Mouse (Mus musculus) adrenal gland, adult 8-10 months (tissue): ENCODE measurements at regions not wholly inside any gene's neighbourhood (a gene's known extent, or its start where the extent isn't known, plus 50 kb on each side); places are given as distances from the start of the nearest gene placed in this dataset.

ENCODE experiments used
- DNase-seq: peaks from one replicate; pipeline ENCODE4 v3.0.0; 2022

DNA sequence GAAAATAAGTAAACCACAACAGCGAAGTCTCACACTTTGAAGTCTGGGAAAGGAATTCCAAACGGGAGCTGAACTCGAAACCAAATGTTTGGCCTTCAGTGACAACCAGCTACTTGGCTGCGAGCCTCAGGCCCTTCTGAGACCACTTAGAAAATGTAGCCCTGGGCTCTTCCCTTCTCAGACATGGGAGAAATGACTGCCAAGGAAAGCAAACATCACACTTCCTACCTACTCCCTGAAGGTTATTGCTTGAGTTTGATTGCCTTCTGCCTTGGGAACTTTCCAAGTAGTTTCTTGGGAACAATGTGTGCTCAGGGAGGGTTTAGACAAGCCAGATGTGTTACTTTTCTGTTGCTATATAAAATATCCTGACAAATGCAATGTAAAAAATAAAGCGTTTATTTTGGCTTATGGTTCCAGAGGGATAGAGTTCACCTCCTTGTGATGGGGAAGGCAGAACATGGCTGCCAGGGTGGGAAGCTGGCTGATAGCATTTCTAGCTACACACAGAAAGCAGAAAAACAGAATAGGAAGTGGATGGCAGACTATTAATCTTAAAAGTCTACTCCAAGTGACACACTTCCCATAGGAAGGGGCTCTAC lies 194.8 kb upstream of the Rack1 start:
- DNase-seq = peak; percentile 20

DNA sequence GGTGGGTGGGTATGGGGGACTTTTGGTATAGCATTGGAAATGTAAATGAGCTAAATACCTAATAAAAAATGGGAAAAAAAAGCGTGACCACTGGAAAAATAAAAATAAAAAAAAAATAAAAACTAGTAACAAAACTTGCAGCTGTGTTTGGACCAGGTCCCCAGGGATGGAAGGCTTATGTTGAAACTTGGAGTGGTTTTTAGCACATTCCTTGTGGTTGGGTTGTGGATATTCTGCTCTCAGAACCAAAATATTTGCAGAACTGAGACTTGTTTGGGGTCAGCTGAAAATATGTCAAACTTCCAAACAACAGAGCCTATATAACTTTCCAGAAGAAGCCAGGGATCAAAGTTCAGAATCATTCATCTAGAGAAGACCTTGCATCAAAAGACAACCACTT lies 199.0 kb upstream of the Rack1 start:
- DNase-seq = no peak

DNA sequence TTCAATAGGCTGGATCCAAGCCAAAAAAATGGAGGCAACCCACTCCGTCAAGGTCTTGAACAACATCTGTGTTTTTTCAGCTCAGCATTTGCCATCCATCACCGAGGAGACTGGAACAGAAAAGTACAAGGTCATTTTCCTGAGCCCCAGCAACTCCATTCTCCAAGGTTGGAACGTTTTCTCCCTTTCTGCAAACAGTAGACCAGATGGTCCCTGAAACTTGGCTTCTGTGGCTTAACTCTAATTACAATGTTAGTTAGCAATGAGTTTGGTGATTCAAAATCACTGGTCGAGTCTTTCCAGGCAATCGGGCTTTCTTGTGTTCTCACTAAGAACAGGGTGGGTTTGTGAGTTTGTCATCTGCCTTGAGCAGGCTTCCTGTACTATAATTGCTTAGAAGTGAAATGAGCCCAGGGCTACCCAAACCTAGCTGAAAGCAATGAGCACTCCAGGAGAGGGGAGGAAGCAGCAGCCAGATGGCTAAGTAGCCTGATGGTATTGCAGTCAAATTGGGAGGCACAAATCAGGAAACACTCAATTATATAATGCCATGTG lies 200.5 kb upstream of the Rack1 start:
- DNase-seq = peak; percentile 59

DNA sequence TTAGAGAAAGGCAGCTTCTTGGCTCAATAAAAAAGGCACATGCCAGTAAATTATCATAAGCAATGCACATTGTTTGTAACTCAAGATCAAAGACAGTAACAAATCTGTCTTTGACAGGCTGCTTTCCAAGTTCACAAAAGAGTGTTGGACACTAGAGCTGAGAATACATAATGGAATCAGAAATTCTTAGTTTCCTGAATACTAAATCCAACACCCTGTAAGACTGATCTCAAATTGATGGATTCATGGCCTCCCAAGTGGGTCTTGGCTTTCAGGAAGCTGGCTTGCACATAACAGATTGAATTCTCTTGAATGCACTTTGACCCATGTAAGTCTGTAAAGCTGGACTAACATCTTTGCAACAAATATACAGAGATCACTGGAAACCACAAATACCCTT lies 201.1 kb upstream of the Rack1 start:
- DNase-seq = no peak

DNA sequence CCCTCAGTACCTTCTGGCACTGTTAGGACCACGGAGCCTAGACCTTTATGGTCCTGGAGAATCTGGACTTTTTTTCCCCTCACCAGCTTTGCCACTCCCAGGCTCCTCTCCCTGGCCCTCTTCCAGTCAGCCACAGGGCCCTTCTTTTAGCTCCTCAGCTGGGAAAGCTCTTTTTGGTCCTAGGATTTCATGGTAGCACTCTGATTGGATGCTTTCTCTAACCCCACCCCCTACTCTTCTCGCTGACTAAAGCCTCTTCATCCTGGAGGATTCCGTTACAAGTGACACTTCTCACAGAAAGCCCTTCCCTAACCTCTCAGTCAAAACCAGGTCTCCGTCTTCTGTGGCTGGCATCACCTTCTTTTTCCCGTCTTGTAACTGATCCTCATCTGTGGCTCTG lies 205.7 kb upstream of the Rack1 start:
- DNase-seq = no peak

DNA sequence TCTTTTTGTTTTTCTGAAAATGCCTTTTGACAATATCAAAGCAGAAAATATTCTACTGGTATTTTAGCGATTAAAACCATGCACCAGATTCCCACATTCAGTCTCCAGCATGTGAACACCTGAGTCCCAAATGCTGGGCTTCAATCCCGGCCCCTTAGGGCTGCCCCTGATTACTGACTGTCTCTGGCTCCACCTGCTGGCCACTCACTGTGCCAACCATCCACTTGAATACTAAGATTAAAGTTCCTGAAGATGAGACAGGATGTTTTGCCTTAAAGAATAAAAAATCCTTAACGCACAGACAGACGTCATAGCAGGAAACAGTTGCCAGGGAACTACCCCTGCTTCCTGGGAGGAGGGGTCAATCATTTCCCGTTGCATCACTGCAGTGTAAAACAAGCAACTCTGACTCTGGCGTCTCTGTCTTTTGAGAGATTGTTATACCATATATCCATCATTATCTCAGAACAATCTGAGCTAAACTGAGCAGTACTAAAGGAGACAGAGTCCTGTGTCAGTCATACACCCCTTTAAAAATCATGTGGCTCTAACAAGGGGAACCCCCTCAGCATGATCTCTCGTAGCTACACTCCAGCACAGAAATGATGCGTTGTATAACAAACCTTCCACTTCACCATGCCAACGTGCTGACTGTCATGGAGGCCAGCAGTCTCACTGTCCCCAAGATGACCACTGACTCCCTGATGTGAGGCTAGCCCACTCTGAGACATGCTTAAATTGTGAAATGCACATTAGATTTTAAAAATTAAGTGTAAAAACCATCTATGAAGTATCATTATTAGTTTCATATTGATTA lies 211.1 kb upstream of the Rack1 start:
- DNase-seq = peak; percentile 17

DNA sequence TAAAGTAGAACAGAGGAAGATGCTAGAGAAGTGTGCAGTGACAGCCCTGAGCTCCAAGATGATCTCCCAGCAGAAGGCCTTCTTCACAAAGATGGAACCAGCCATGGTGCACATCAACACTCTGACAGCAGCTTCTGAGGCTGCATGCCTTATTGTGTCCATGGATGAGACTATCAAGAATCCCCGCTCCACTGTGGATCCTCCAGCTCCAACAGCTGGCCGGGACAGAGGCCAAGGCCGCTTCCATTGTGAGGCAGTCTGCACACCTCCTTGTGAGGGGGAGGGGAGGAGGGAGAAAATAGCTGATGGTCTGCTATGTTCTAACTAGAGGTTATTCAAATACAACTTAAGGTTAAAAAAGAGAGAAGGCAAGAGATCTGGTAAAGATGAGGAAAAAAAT lies 231.4 kb upstream of the Rack1 start:
- DNase-seq = no peak

DNA sequence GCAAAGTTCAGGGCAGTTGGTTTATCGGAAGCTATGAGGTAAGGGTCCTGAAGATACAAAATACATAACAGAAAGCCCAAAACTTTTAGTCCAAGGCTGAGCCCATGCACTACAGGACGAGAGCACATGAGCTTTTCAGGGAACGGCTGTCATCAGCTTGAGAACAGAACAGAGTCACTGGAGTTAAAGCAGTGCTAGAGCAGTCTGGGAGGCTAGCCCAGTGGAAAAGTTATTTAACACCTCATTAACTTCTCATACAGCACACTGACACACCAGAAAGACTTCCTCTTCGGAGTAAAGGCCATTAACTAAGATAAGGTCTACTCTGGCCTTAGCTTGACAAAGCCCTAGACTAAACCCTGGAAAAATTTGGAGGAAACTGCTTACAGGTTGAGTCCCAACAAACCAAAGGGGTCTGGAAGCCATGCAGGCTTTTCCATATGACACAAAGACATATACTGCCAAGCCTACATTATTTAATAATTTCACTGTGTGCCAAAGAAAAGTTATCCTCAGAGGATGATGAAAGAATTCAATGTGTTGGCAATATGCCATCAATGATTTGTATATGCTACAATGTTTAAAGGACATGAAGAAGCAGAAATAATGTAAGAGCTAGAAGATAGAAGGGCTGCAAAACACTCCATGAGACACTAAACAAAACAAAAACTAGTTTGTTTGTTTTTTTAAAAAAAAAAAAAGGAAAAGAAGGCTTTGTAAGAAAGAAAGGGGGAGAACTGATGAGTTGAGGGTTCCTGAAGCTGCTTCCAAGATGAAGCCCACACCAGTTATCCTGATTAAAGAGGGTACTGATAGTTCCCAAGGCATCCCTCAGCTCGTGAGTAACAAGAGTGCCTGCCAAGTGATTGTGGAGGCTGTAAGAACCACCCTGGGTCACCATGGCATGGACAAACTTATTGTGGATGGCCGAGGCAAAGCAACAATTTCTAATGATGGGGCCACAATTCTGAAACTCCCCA lies 232.3 kb upstream of the Rack1 start:
- DNase-seq = no peak

DNA sequence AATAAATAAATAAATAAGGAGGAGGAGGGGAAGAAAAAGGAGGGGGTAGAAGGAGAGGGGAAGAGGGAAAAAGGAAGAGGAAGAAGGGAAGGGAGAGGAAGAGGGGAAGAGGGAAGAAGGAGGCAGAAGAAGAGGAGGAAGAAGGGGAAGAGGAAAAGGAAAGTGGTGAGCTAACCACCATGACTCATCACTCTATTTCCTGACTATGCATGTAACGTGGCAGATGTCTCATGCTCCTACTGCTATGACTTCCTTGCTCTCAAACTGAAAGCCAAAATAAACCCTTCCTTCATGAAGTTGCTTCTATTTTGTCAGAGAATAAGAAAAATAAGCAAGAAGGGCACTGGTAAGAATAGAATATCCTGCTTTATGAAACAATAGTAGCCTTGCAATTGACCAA lies 242.1 kb upstream of the Rack1 start:
- no peak for DNase-seq

DNA sequence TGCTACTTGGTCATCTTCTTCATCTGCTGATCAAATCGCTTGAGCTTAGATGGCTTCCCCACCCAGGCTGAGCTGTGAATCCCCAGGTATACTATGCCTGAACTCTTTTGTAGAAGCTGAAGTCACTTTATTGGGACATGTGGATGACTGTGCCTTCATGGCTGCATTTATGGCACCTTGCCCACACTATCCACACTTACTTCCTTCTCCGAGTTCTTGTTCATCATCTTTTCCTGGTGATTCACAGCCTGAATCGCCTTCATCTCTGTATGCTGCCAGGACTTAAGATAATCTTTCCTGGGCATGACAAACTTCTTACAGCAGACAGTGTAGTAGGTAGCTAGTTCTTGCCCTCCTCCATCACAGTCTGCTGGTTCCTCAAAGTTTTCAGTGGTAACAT lies 248.1 kb upstream of the Rack1 start:
- DNase-seq = no peak

DNA sequence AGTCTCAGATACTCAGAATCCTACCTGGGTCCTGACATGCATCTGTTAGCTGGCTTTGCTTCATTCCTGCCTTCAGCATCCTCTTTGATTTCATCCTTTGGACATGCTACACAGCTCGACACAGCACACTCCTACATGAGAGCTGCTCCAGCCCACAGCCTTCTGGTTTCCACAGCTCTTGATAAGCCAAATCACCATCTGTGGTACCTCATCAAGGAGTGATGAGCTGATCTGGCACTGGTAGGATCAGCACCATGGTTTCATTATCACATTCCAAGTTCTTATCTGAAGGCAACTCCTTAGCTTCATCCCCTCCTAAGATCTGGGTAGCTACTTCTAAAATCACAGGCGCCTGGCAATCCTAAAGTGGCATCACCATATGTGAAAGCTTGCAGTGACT lies 248.9 kb upstream of the Rack1 start:
- DNase-seq = no peak

DNA sequence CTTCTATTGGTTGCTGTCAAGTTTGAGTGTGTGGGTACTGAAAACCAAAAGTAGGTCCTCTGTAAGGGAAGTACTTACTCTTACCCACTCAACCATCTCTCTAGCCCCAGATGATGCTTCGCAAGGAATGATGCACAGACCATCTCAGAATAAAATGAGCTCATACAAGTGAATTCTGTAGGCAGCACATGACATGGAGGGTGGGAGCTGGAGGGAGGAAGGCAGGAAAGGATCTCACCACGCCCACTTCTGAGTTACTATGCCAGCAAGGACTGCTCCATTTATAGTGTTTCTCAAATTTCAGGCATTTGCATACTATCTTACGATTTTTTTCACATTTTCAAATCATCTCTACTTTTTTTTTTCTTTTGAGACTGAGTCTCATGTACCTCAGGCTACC lies 273.8 kb upstream of the Rack1 start:
- DNase-seq = no peak

DNA sequence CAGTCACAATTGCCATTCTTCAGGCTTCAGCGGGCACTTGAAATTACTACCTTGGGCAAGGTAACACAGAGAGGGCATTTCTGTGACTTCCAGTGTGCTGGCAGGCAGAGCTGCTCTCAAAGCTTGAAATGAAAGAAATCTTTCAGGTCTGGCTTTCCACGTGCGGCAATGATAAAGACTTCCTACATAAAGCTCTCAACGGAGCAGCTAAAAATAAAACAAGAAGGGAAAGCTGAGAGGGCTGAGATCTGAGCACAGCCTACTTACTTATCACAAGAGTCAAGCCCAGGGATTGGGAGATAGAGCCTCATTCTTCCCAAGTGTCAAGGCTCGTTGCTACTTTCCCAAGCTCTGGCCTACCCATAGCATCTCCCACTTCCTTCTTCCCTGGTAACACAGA lies 274.6 kb upstream of the Rack1 start:
- DNase-seq = no peak

DNA sequence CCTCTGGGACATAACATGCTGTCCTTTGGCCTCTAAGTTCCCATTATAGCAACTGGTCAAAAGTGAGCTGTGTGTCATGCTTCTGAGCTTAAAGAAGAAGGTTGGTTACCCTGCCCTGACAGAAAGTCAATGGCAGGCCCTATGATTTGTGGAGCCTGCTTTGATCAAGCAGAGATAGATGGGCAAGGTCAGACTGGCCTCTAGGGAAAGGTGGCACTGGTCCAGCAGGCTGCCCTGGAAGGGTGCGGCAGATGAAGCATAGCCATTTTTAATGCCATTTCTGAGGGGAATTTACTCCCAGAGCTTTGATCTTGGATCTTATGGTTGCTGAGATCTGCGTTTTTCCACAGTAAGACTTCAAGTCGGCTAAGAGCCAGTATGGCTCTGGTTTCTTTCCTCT lies 293.2 kb upstream of the Rack1 start:
- peak; percentile 87 for DNase-seq

DNA sequence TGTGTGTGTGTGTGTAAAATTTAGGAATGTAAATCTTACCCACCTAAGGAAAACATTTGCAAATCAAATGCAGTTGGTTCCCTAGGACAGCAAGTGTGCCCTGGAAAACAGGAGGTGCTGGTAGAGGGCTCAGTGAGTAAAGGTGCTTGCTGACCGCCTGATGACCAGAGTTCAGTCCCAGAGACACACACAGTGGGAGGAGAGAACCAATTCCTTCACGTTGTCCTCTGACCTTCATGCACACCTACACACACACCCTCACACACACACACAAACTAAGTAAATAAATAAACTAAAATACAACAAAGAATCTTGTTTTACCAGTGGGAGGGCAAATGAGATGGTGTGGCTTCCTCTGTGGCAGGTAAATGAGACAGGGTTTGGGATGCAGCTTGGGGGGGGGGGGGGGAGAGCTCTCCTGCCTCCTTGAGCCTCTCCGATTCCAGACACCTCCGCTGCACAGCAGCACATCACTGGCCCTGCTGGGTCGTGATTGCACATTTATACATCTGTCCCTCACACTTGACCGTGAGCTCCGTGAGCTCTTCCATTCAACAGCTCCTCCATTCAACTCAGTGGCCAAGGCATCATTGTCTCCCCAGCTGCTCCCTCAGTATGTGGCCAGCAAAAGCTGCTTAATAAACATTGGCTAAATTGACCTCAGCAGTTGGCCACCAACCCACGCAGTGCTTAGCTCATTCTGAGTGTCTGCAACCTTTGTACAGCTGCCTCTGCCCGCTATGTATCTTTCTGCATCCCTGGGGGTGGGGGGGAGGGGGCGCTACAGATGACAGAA lies 297.9 kb upstream of the Rack1 start:
- no peak for DNase-seq

DNA sequence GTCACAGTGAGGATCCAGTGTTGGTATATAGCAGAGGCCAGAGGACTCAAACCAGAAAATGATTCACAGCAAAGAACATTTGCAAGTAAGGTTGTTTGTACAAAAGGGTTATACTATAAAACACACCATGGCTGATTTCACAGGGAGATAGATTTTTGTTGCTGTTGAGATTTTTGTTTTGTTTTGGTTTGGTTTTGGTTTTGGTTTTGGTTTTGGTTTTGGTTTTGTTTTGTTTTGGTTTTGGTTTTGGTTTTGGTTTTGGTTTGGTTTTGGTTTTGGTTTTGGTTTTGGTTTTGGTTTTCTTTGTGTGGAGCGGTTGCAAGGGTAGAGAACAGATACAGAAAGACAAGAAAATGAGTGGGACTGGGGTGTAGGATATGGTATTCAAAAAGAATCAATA lies 301.1 kb upstream of the Rack1 start:
- DNase-seq = no peak

DNA sequence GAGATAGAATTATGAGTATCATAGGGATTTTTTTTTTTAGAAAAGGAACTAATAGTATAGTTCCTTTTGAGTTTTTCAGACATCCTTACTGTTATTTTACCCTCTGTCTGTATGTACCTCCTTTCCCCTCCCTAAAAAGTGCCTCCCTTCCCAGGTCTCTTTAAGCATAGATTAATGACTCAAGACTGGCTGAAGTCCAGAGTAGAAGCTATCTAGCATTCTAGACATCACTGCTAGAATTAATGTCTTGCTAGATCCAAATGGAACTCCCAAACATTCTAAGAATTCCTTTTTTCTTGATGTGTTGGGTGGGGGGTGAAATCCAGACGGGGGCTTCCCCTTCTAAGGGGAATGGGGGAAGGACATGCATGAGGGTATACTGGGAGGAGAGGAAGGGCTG lies 311.8 kb upstream of the Rack1 start:
- DNase-seq = no peak

DNA sequence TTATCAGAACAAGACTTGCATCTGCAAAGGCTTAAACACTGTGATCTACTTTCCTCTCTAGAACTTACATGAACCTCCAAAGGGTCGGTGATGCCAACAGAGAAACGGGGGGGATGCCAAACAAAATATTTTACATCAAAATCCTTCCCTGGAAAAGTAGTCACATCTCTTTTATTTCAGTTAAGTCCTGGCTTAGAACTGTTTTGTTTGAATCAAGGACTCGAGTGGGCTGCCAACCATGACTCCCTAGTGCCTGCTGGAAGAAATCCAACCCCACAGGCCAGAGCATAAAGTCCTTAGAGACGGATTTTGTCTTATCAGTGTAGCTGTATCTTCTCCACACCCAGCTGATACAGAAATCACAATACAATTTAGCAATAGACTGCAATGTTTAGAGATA lies 336.1 kb upstream of the Rack1 start:
- no peak for DNase-seq

DNA sequence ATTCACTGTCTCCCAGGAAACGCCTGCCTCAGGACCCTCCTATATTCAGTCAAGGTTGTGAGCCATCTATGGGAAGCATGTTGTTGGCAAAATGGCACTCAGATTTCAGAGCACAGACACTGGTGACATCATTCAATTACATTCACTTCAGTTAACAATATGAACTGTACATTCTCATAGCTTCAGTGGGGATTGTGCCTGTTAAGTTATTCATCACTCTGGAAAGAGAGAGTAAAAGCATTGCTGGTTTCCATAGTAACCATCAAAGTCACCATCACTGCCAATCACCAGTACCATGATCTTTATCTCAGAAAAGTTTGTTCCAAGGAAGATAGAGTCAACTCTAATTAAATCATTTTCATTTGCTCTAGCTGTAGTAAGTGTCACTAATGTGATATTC lies 350.2 kb upstream of the Rack1 start:
- no peak for DNase-seq

DNA sequence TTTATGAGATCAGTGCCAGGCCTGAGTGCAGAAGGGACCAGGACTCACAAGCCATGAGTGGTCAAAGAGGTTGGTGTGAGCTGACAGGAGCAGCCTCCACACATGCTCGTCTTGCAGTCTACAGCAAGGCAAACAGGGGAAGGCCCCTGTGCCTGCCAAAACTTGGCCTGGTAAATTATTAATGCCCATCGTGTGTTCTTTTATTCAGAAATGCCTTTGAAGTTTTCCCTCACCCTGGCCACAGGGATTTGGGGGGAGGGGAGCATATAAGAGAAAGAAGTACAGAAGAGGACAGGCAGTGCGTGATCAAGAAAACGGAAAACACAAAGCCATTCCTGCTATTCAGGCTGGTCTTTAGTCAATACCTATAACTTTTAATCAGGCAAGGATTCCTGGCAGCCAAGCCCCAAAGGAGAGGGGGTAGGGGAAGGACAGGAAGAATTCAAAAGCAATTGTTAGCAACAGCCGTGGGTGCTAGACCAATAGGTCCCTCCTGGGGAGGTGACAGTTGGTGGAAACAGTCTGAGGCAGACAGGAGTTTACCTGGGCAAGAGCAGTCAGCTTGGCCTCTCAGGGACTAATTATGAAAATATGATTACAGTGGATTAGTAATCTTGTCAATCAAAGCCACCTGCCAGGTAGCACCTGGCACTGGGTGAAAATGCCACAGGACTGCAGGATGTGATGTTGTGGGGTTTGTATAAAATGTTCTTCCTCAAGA lies 357.4 kb upstream of the Rack1 start:
- DNase-seq = no peak

DNA sequence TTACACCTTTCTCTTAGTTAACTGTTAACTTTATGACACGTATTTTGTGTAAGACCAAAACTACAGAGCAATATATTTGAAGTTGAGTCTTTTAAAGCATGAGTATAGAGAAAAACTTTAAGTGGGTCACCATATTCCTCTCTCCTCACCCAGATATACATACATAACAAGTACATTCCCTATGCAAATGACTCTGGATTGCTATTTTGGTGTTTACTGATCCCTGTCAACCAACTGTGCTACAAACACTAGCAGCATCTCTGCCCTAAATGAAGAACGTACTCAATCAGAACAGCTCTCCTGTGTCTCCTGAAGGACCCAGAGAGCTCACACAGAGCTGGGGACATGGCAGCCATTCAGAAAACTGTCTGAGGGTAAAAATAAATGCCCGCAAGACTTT lies 363.4 kb upstream of the Rack1 start:
- no peak for DNase-seq

DNA sequence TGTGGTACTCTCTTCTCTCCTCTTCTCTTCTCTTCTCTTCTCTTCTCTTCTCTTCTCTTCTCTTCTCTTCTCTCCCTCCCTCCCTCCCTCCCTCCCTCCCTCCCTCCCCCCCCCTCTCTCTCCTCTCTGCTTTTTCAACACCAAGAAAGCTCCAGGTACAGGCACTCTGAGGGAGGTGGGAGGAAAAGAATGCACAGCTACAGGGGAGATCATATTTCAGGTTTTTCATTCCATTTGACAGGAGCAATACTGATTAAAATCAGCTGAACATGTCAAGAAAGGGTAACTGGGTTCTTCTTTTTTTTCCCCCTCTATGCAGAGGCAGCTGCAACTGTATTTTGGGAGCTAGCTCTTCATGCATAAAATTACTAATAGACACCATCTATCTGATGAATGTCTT lies 368.8 kb upstream of the Rack1 start:
- no peak for DNase-seq
